Mouse (Mus musculus): ENCODE measurements at regions not wholly inside any gene's neighbourhood (a gene's known extent, or its start where the extent isn't known, plus 50 kb on each side); places are given as distances from the start of the nearest gene placed in this dataset.

DNA sequence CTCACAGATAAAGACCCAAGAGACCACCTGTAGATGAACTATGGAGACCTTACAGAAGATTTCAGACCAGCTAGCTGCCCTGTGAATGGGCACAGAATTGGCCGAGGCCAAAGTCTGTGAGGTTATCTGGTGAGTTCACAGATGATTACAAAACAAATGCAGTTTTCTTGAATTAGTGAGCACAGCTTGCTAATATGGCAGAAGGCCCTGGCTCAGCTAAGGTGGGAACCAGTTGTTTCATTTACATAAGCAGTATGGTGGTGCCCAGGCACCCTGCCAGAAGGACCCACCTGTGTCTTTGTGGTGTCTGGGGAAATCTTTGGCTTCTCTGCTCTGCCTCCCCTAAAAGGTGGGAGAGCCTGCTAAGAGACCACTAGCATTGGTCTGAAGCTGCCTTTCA, 466.9 kb downstream of the Cd83 start:
- no peak for DNase-seq

DNA sequence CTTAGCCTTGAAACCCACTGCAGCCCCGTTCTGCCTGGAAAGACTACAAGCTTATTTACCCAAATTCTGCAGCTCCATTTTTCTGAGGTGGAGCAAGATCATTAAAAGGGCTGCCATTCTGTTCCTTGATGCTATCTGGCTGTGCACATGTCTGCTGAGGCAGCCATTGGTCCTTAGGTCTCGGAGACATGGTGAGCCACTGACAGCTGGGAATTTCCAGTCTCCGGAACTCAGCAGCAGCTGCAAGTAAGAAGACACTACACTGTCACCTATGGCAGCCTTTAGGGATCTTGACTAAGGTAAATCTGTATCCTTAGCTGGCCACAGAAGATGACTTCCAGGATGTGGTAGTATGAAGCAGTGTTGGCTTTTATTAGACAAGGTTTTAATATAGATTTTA, 467.9 kb downstream of the Cd83 start:
- no peak for DNase-seq

DNA sequence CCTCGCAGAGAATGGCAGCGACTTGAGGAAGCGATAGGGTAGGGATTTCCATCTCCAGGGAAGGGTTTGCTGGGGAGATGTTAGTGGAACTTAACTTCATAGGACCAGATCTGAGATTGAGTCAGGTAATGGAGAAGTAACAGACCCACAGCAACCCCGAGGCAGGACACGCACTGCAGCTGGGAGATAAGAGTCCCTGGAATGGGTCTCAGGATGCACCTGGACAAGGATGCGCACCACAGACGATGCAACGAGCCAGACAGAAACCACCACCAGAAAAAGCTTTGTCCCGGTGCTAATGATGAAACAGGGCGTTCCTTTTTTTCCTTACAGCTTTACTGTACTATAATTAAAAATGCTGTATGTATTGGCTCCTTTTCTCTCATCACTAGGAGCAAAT, 470.9 kb upstream of the Jarid2 start:
- DNase-seq = no peak

DNA sequence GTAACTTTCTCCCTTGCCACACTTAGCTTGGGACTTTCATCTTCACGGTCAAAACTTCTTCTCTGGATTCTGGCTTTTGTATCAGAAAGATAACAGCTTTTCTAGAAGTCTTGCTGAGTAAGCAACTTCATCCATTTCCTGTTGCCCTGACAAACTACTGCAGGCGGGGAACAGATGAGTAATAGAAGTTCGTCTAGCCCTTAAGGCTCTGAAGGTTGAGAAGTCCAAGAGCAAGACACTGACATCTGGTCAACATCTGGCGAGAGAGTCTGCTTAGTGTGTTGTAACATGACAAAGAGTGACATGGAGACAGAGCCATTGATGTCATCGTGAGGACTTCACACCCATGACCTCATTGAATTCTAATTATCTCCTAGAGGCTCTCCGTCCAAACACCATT, 469.2 kb upstream of the Jarid2 start:
- no peak for DNase-seq

DNA sequence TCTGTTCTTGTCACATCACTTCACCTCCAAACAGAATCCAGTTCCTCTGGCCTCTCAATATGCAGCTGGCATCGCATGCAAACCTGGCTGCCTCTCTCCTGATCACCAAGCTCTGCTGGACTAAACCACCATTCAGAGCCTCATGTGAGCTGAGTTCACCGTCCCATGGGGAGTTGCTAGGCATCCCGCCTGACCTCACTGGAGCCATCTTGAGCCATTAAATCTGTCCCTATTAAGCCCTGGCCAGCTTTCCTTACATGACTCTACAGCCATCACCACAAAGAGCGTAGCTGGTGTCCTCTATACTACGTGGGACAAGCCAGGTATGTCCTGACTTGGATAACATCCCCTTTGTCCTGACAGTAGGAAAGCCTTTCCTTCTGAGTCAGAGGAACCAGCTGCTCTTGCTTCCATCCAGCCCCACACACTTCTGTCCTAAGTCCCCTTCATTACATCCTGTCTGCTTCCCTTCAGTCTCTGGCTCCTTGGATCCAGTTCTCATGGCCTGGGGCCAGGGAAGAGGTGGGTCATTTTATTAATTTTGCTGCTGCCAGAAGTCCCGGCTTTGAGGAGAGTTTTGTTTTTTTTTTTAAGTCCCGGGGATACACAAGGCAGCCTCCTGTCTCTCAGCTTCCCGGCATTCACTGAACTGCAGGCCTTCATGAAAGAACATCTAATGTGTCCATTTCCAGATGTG, 468.5 kb upstream of the Jarid2 start:
- DNase-seq = no peak

DNA sequence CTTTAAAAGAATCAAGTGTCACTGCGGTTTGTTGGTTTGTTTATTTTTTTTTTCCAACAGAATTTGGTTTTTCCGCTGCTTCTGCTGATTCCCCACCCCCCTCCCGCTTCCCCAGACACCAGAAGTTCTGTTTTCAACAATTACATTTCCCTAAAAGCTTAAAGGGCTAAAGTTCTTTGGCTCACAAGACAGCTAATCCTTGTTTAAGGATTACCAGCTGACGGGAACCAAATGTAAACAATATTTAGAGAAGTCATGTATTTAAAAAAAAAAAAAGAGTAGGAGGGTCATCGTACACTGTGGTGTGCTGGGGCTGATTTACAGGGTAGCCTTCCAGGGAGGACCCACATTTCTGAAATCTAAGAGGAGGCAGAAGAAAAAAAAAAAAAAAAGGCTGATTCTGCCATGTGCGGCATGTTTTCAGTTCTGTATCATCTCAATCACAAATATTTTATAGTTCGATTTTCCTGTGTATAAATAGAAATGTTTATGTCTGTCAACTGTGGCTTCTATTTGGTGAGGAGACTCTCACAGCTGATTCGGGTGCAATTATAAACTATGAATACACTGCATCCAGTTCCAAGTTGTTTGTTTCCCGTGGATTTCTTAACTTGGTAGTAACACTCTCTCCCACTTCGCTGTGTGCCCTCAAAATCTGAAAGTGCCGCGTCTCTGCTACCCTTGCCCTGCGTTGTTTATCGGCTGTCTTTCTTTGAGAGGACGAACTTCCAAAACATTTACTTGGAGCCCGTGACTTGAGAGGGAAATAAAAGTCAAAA, 456.3 kb upstream of the Jarid2 start:
- DNase-seq = no peak

DNA sequence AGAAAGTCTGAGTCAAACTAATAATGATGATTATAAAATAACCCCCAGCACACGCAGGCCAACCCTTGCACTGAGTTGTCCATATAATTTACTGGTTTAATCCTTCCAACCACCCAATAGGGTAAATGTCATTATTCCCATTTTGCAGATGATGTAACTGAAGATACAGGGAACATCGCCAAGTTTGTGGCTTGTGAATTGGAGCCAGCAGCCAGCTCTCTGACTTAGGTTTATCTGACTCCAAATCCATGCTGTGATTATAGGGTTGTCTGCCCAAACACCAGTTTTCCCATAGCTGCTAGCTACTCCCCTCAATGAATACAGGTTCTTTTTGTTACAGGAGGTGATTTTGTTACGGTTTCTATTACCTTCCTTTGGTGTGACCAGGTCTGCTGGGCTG, 451.3 kb upstream of the Jarid2 start:
- DNase-seq = no peak

DNA sequence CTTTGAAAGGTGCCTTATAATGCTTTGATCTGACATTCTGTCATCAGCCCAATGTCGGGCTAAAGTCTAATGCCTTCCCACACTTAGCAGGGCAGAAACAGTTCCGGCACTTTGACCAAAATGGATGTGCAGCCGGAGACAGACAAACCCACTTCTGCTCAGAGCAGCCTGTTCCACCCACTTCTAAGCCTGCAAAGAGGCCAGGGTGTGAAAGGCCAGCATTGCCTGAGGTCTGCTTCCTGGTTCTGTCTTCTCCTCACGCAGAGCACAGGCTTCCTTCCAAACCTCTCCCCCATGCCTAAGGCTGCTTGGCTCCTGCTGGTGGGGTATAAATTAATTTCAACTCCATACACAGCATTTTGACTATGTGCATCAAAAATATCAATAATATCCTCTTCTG, 450.2 kb upstream of the Jarid2 start:
- peak; percentile 9 for DNase-seq

DNA sequence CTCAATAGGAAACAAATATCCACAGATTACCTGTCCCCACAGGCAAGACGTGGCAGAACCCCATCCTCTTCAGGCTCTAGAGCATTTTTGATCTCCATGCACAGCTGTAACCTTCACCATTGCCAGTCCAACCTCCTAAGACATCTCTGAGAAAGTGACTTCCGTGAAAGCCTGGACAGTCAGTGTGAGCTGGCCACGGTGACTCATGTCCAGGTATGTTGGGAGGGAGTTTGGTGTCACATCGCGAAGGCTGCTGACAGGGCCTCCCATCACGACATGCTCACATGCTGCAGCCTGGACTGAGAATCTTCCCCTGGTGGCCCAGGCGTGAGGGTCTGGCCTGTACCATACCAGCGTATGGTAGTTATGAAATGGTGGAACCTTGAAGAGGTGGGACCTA, 449.0 kb upstream of the Jarid2 start:
- DNase-seq = no peak

DNA sequence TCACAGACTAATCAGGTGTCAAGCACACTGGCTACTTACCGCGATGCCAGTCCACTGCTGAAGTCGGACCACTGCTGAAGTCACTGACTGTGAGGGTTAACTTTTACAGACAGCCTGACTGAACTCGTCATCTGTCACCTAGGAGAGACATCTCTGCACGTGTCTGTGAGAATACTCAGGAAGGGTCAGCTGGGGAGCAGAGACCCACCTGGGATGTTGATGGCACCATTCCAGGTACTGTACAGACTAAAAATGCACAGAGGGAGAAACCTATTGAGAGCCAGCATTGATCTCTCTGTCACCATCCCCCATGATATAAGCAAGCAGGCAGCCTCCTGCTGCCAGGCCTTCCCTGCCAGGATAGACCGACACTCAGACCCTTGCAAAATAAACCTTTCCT, 447.5 kb upstream of the Jarid2 start:
- DNase-seq = no peak

DNA sequence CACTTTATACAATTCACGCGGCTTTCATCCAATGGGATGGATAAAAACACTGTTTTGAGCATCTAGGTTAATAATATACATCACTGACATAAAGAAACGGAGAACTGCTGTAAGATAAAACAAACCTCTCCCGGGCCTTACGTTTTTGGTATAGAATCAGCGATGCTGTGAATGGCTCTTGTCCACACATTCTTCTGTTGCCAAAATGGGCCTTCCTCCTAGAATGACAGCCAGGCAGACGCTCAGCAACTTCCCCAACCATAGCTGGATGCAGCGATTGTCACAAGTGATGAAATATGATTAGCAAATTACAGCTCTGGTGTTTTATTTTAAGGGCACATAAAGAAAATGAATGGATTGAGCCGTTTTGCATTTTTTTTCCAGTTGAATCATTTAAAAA, 447.0 kb upstream of the Jarid2 start:
- no peak for DNase-seq

DNA sequence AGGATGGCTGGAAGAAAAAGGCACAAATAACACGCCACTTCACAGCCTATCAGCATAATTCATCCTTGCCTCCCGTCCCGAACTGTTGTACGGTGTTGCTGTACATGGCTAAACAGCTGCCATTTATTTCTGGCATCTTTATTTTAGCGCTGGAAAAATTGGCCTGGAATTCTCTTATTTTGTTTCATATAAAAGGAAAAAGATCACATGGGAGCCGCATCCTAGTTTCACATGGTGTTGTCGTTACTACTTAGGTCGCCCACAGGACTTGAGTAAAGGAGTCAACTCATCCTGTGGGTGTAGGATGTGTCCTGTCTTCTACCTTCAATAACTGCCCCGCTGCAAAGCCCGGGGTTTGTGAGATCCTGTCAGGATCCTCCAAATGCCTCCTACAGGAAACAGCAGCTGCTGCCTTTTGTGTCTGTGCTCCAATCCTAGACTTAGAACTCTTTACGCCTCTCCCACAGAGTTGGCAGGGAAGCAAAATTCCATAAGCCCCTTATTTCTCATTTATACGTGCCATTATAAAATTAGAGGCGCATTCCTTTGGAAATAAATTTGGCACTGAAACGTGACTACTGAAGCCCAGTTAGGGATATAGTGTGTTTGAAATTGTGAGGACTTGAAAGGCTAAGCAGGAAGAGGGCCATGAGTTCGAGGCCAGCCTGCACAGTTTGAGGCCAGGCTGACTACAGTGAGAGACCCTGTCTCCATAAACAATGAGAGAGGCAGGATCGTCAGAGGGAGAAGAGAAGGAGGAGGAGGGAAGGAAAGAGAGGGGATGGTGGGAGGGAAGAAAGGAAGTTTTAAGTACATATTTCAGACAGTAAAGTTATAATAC, 446.3 kb upstream of the Jarid2 start:
- DNase-seq = peak; percentile 76

DNA sequence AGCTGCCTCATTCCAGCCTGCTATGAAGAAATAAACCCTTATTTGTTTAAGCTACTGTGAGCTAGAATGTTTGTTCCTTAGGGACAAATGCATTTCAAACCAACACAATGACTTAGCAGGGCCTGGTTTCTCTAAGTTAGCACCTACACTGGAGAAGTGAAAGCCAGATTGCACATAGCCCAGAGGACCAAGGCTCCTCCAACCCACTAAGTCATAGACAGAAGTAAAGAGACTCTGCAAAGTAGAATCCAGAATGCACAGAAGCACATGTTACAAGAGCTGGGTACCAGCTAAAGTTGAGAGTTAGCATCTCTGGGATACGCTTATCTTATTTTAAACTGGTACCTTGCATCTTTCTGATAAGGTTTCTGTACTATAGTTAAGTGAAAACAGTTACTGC, 443.4 kb upstream of the Jarid2 start:
- no peak for DNase-seq

DNA sequence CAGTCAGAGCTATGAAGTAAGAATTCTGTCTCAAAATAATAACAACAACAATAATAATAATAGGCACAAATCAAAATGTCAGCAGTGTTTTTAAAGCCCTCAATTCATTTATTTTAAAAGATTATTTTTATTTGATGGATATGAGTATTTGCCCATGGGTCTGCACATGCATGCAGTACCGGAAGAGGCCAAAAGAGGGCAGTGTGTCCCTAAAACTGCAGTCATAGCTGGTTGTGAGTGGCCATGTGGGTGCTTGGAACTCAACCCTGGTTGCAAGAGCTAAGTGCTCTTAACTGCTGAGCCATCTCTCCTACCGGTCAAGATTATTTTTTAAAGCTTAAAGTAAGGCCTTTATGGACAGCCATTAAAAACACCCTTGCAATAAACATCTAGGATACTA, 439.1 kb upstream of the Jarid2 start:
- no peak for DNase-seq

DNA sequence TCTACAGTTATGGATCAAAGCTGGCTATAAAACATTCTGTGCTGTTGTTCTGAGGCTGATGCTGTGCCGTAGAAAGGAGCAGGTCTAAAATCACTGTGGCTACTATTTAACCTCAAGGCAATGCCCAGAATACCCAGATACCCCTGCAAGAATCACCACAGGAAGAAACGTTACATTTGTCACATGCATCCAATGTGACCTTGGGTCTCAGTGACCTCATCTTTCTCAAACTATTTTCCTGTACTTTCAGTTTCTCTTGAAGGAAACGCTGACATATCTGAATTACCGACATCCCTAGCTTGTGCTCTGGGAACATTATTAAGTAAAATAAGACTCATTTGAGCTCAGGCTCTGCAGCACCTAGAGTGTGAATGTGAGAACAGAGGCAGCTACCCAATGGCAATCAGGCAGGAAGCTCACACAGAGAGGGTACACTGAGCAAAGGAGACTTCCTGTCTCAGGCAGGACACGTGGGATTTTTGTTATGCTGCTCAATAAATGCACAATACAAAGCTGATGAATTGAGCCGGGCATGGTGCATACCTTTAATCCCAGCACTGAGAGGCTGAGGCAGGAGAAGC, 436.7 kb upstream of the Jarid2 start:
- DNase-seq = no peak

DNA sequence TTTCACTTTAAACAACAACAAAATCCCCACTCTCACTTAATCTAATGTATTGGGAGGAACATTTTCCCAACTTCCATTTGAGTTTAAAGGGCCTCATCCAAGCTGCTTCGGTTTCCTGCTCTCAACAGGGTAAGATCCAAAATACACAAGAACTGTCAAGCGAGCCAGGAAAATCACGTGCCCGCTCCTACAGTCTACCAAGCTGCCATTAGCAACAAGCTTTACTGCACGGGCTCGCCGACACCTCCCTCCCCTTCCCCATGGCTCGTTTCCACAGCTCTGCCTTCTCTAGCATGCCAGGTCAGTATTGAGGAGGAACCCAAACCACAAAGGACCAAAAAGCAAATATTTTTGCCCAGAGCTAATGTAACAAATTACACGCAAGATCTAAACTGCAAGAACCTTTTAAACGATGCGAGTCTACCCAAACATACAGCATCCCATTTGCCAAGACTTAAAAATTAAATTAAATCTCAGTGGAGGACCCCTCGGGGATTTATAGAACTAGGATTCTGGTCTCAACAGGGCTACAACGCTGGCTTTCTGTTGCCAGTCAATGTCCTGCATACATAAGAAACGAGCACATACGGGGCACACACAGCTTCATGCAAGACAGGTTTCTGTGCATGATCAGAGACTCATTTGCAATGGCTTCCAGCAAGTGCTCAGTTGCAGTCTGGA, 435.4 kb upstream of the Jarid2 start:
- DNase-seq = no peak

DNA sequence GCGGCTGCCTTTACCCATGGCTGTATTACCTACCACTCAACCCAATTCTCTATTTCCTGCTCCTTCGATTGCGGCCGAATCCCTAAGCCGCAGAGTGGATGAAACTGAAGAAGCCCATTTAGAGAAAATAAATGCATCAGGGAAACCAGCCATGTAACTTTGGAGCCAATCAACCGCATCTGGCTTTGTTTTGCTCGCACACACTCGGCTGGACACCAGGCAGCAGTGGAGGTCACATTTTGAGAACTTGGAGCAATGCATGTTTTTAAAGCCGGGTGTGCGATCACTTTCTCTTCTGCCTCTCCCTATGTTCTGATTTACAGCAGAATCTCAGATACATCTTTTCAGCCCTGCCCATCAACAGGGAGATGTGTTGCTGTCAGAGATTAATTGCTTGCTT, 433.7 kb upstream of the Jarid2 start:
- DNase-seq = no peak

DNA sequence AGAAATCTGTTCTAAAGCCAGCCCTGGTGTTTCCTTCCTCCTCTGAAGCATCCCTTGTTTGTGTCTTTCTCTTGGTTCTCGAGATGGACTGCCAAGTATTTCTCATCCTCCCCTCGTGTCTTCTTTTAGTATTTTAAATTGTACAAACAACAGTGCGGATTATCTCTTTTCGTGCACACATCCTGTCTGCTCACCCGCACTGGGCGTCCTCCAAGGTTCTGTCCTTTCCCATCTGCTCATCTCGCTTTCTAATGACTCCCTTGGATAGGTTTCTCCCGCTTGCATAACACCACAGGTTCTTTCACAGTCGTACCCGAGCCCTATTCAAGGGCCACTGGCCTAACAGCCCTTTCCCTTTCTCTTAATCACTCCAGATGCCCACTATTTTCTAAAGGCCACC, 428.7 kb upstream of the Jarid2 start:
- DNase-seq = no peak

DNA sequence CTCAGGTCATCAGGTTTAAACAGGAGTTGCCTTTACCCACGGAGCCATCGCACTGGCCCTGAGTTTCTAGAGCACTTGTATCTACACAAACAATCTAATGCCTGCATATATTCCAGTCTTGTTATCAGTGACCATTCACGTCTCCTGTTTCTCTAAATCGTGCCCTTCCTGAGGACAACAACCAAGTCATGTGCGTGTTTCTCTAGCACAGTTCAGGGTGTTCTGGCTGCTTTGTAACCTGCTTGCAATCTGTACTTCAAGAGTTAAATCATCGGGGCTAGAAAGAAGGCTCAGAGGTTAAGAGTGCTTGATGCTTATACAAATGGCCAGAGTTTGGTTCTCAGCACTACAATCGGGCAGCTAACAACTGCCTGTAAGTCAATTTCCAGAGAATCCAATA, 428.1 kb upstream of the Jarid2 start:
- no peak for DNase-seq

DNA sequence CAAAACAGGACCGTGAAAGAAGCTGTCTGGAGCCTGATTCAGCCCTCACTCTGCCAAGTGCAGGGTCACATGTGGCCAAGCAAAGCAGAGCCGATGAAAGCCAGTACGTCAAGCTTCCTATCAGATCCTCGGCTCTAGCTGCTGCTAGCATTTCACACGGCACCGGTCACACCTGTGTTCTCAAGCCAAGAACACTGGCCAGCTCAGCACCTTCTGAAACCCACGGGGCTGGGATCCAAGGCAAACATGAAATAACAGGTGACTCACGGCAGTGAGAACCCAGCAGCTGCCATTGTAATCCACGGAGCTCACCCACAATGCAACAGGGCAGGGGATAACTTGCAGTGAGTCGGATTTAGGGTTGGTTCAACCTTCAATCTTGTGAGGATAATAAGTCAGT, 427.3 kb upstream of the Jarid2 start:
- DNase-seq = no peak

DNA sequence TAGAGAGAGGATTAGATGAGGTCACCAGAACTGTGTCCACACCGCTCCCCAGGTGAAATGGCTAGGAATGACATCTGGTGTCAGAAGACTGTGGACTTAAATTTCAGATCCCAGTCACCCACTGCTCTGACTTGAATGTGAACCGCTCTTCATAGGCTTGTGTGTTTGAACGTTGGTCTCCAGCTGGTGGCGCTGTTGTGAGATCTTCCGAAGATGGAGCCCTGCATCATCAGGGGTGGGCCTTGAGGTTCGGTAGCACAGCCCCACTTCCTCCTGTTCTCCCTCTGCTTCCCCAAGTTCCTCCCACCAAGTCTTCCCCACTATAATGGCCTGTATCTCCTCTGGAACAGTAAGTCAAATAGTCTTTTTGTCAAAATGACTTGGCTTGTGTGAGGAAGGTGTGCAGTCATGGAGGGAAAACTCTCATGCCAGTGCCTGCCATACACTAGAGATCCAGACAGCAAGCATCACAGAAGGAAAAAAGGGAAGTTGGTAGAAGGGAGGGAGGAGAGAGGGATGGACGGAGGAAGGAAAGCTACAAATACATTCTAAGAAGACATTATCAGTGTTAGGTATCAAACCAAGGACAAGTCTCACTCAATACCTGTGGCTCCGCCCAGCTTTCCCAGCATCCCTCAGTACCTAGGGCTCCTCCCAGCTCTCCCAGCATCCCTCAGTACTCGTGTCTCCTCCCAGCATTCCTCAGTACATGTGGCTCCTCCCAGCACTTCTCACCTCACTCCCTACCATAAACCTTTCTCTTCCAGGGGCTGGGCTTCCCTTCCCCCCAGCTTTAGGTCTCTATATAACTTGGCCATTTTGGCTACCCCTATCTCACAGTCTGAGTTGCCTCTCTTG, 423.9 kb upstream of the Jarid2 start:
- DNase-seq = no peak

Measured in right cerebral cortex, adult 18-20 months (tissue).